Mouse (Mus musculus) CD4-positive, CD25-positive, alpha-beta regulatory T cell, adult 4 months (primary cell): ENCODE results near the gene Idnk. TPM values are rescaled to one million over a fixed set of nuclear protein-coding genes. Genes with fewer than 3 reads are reported as not detected.

Experiments used
- ATAC-seq: one replicate; pipeline ENCODE4 v1.8.0; 2017
- polyA plus RNA-seq, 2 experiments: library from polyadenylated mRNA; unstranded; fragments of 100-300 nt; shearing (Covaris generic); gene quantifications; one replicate each; pipeline ENCODE4 v1.2.1; 2017

Idnk gene
- polyA plus RNA-seq, 2 experiments from 2014 or later, result 260 to 314 TPM

DNA sequence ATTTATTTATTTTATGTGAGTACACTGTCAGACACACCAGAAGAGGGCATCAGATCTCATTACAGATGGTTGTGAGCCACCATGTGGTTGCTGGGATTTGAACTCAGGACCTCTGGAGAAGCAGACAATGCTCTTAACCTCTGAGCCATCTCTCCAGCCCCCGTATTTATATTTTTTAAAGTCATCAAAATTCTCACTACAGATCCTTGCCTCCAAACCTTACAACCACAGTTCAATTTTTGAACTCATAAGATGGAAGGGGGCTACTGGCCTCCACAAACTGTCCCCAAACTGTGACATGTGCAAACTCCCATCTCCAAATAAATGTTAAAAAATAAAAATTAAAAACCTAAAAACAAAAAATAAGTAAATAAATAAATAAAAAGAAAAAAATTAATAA is 9.7 kb upstream of the Idnk start:
- no peak for ATAC-seq

DNA sequence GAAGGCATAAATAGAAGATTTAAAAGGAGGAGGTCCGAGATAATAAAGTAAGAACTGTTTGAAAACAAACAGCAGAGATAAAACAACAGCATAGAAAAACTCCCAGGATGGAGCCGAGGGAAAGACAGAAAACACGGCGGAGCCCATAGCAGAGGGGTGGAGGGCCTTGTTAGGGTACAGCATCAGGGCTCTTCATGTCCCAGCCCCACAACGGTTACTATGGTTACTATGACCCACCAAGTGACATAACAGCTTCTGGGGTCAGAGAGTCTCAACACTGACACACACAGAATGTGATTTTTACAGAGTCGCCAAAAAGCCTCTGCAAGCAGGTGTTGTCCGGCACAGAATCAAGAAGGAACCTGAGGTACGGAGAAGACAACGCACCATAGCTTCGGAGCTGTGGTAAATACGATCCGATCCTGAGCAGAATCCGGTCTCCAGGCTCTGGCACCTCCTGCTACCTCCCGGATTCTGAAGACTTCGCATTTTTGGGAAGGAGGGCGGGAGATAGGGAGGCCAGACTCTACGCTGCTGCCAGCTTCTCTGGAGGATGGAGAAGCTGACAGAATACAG is 9.1 kb upstream of the Idnk start:
- peak; percentile 71 for ATAC-seq

DNA sequence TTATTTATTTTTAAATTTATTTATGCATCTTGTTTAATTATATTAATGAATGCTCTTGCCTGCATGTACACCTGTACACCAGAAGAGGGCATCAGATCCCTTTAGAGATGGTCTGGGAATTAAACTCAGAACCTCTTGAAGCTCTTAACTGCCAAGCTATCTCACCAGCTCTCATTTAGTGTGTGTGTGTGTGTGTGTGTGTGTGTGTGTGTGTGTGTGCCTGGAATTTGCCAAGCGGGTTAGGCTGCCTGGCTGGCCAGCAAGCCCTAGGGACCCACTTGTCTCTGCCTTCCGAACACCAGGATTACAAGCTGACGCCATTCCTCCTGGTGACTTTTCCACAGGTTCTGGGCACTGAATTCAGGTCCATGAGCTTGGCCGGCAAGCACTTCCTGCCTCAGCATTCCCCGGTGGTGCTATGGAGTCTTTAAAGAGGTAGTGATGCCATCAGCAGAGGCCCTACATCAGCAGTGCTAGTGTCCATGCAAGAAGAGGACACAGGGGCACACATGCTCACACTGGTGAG is 8.4 kb upstream of the Idnk start:
- ATAC-seq, result peak; percentile 79

GRCm38 (mm10) chr13:58149629-58150028 is 7.8 kb upstream of the Idnk start:
- ATAC-seq, result no peak

GRCm38 (mm10) chr13:58150442-58150841 is 7.0 kb upstream of the Idnk start:
- no peak for ATAC-seq

DNA sequence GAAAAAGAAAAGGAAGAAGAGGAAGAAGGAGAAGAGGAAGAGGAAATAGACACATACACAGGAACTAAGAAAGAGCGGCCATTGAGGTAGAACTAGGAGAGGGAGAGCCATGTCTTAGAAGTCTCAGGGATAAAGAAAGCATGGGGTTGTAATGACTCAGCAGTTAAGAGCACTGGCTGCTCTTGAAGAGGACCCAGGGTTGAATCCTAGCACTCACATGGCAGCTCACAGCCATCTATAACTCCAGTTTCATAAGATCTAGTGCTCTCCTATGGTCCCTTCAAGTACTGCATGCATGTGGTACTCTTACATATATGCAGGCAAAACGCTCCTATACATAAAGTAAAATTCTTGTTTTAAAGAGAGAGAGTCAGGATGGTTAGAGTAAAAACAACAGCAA is 1.4 kb upstream of the Idnk start:
- no peak for ATAC-seq

DNA sequence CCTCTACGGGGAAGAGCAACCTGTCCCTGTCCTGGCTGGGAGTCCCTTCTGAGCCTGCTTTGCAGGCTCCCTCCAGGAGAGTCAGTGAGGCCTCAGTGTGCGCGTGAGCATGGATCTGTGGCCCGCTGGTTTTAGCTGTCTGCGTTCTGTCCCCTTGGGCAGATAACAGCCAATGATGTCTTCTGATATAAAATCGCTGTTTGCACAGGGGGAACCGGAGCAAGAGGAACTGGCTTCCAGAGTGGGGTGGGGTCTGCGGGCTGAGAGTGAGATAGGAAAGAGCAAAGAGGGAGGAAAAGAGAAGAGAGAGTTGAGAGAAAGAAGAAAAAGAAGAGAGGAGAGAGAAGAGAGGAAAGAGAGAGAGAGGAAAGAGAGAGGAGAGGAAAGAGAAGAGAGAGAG is 413 bp upstream of the Idnk start:
- ATAC-seq, result peak; percentile 1

- peak; percentile 76 for ATAC-seq
These were observed 857 bp downstream of the Idnk start for GRCm38 (mm10) chr13:58158099-58158912.

DNA sequence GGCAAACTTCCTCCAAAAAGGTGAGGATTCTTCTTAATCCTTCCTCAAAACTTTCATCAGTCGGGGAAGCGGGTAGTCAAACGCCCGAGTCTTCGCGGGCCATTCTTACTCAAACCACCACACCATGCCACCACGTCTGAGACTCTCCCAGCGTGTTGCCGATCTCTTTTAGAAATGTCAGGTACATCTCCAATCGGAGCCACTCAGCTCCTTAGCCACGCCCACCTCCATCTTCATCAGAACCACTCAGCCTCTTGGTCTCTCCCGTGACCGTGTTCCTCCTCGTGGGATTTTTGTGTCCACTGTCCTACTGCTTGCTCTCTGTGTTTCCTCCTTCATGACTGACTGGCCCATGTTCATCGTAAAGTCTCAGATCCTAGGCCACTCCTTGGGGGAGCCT is 3.3 kb downstream of the Idnk start:
- ATAC-seq, result no peak

- no peak for ATAC-seq
These were observed 5.9 kb downstream of the Idnk start for GRCm38 (mm10) chr13:58163343-58163742.

DNA sequence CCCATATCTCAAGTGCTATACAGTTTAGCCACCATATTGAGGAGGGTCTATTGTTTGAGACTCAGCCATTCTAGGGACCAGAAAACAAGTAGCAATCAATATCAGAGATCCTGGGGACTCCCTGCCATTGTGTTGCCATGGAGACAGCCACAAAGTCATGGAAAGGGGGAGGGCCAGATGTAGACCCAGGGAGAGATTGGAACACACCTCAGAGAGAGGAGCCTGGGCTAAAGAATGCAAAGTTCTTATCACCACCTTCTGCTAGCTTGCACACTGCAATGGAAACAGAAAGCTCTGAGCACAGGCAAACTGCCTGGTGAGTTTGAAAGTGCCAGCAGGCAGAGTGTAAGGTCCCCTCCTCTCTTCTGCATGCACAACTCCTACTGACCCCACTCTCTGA is 10.7 kb downstream of the Idnk start:
- no peak for ATAC-seq

DNA sequence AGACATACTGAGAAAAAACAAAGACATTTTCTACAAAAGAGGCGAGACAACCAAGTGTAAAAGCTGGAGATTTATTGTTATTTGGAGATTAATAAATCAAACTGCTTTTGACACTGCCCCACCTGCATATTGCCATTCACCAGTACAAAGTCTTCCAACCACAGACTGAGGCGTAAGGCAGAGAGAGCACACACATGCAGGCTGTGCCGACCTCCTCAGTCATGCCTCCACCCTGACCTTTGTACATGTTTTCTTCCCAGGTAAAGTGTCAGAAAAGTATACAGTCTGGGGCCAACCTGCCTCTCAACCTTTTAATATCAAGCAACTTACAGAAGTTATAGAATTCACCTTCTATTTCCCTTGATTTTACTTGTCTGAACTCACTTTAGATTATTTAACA is 18.7 kb downstream of the Idnk start:
- no peak for ATAC-seq

- no peak for ATAC-seq
These were observed 20.2 kb downstream of the Idnk start for GRCm38 (mm10) chr13:58177511-58178208.

DNA sequence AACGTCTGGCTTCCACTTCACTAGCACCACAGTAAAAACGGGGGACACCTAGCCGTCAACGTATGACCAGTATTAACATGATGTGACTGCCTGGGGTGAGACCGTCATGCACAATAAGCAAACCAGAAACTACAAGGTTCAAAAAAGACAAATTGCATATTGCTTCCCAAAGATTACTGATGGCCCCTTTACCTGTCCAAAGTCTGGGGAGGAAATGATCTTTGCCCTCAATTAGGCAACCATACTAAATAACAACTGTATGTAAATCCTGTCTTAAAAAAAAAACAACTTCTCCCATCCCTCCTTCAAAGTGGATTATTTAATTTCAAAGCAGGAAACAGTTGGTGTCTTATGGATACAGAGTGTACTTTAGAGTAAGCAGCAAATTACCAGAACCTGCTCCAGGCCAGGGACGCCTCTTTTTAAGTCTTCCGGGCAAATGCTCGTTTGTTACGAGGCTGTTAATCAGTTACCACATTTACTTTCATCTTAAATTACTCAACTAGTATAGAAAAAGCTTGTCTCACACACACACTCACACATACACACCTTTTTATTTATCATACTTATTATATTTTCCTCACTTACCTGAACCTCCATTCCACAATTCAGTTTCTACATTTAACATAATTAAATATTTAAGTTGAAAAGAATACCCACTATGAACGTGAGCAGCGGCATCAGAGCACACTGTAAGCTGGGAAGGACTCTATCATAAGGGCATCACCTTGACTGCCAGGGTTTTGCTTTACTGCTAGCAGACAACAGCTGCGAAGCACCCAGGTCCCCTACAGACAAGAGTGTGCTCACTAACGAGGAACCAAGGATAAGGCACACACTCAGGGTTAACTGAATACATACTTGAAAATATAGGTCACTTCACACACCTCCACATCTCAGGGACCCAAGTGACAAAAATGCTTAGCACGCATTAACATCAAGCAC is 24.4 kb downstream of the Idnk start:
- ATAC-seq, result no peak

GRCm38 (mm10) chr13:58184111-58184510 is 26.7 kb downstream of the Idnk start:
- ATAC-seq, result no peak

GRCm38 (mm10) chr13:58186281-58186680 is 28.8 kb downstream of the Idnk start:
- no peak for ATAC-seq

DNA sequence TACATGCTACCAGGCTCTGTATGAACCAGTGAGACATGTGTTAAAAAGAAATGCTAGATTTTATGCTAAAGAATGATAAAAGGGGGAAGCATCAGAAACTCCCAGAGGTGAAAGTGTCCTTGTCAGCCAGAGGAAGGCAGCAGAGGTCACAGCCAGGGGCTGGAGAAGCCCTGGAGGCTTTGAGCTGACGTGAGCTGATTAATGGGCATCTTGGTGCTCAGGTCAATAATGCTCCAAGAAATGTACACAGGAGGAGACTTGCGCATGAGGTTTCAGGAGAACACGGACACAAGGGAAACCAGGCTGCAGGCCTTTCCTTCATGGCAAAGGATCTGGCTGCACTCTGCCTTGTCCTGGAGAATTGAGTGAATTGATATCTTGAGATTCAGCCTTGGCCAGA is 30.3 kb downstream of the Idnk start:
- ATAC-seq, result no peak

DNA sequence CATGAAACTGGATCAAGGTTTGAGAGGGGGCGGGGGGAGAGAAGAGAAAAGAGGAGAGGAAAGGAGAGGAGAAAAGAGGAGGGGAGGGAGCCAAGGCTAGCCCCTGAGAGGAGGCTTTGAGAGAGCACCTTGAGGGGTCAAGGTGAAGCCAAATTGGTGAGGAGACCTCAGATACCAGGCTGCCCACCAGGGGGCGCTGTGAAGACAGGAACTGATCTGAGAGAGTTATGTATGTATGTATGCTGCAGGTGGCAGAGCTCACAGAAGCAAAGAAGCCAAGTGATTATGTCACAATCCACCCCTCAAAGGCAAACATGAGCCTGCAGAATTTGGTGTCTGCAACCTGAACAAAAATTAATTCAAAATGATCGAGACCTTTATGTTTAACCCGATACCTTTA is 31.0 kb downstream of the Idnk start:
- ATAC-seq, result peak; percentile 88

- ATAC-seq, result peak; percentile 22
These were observed 32.0 kb downstream of the Idnk start for GRCm38 (mm10) chr13:58189473-58189872.

DNA sequence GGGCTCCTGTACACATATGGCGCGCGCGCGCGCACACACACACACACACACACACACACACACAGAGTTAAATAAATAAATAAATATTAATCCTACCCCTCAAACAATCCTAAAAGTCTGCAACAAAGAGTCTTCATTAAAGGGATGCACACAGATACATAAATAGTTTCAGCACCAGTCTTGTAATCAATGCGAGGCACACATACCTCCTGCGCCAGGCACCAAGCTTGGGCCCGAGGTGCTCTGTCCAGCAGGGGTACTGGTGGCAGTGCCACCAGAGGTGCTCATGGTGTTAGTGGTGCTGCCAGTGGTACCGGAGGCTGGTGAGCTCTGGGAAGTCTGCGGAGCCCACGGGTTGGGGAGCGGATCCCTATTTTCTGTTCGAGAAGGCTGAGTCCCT is 34.1 kb downstream of the Idnk start:
- no peak for ATAC-seq

DNA sequence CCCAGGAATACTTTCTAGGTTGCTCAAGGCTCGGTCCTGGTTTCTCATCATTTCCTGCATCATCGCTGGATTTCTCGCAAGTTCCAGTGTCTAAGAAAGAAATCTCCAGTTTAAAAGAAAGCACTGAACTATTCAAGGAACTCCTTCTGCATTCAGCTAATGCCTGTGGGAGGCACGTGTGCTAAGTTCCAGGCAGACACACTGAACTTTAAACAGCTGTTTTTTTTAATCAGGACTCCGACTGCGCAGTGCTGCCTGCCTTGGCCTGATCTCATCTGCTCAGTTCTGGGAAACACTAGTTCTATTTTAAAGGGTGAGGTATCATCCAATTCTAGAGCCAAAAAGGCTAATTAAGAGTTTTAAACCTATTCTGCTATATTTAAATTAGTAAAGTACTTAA is 34.7 kb downstream of the Idnk start:
- ATAC-seq, result no peak

DNA sequence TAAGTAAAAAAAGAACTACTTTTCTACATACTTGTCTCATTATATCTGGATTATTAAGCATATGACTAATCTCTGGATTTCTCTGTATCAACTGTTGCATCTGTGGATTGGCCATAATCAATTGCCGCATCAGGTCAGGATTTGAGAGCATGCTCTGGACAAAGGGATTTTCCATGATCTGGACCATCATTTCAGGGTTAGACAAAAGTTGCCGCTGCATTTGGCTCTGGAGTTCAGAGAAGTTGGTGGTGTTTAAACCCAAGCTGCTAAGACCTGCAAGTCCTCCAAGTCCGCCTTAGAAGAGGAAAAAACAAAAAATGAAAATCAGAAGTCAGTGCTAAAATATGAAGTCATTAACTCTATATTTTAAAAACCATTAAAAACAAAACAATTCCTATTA is 35.8 kb downstream of the Idnk start:
- ATAC-seq, result no peak

- no peak for ATAC-seq
These were observed 37.5 kb downstream of the Idnk start for GRCm38 (mm10) chr13:58194908-58195307.
